Mouse (Mus musculus) myocyte (in vitro differentiated cells): ENCODE data around the gene Tmem120b.

Source experiments
- CEBPB ChIP-seq: IDR thresholded peaks from 2 replicates; pipeline ENCODE4 v1.6.1; 2011; ENCODE audit warnings: mild to moderate bottlenecking, moderate library complexity; ENCODE audit not compliant: poor library complexity, insufficient read depth, severe bottlenecking
- E2F4 ChIP-seq: IDR thresholded peaks from one replicate; pipeline ENCODE4 v1.6.1; 2011; ENCODE audit warnings: mild to moderate bottlenecking, control low read depth, moderate library complexity; ENCODE audit not compliant: insufficient read depth
- MAX ChIP-seq: IDR thresholded peaks from one replicate; pipeline ENCODE4 v1.6.1; 2011; ENCODE audit warnings: low read depth, mild to moderate bottlenecking, control low read depth
- POLR2A ChIP-seq: IDR thresholded peaks from one replicate; pipeline ENCODE4 v1.6.1; 2011; ENCODE audit warnings: low read depth, mild to moderate bottlenecking, control low read depth, moderate library complexity; ENCODE audit not compliant: insufficient read length
- POLR2AphosphoS2 ChIP-seq: IDR thresholded peaks from one replicate; pipeline ENCODE4 v1.6.1; 2011; ENCODE audit warnings: low read depth, control low read depth; ENCODE audit not compliant: insufficient read length
- REST ChIP-seq: IDR thresholded peaks from one replicate; pipeline ENCODE4 v1.6.1; 2011; ENCODE audit warnings: mild to moderate bottlenecking, control low read depth, moderate library complexity; ENCODE audit not compliant: insufficient read depth, insufficient read length
- SRF ChIP-seq: IDR thresholded peaks from one replicate; pipeline ENCODE4 v1.6.1; 2011; ENCODE audit warnings: low read depth; ENCODE audit not compliant: control insufficient read depth, insufficient read length
- TCF12 ChIP-seq: IDR thresholded peaks from one replicate; pipeline ENCODE4 v1.6.1; 2011; ENCODE audit warnings: mild to moderate bottlenecking, control low read depth; ENCODE audit not compliant: poor library complexity, insufficient read depth, severe bottlenecking
- USF1 ChIP-seq: IDR thresholded peaks from one replicate; pipeline ENCODE4 v1.6.1; 2011; ENCODE audit warnings: low read depth, mild to moderate bottlenecking, control low read depth, moderate library complexity

DNA sequence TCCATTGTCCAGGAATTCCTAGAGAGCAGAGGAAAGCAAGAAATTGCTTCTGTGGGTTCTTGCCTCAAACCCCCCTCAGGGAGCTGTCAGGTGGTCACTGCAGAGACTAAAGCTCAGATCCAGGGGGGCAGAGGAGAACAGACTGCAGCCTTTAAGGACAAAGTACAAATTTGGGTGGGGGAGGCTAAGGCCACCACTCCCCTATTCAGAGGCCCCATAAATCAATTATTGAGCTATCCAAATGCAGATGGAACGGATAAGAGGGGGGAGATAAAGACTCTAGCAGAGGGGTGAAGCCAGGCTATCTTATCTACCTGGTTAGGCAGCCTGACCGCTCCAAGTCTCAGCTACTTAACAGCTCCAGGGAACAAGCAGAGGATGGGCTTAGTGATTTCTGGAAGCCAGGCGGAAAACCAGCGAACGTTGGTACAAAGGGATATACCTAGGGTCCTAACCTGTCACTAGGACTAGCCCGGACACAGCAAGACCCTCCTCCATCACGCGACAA is 66.7 kb downstream of the Tmem120b start:
- TF ChIP-seq POLR2A (no peak), MAX (no peak), TCF12 (no peak), USF1 (no peak), REST (no peak), POLR2AphosphoS2 (no peak), SRF (no peak), E2F4 (no peak), CEBPB (no peak)
